In the genomic region with DNA sequence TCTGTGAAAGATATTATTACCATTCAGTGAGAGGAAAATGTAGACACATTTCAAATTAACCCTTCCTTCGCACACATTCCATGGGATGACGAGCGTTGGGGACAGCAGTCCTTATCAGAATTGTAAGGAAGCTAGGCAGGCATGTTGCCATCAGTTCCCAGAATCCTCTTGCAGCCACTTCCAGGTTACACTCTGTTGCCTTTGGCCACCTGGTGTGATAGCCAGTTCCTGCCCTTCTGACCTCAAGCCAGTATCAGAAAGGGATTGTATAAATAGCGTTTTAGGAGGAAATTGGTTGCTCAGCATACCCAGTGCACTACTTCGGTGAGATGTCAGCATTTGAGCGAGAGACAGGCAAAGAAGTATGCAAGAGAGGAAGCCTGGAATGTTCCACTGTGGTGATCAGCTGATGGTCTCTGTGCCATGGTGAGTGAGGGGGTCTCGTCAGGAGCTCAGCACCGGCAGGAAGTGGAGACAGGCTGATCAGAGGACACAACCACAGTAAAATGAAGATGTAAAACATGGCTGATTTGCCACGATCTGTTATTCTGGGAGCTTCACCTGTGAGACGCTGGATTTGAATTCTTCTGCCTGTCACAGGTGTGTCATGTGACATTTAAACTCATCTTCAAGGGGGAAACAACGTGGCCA, we compare ENCODE assay signal across 1 mouse cellular context.
TF ChIP-seq lines count a peak whose summit lies in the region.

No protein-coding gene starts in this region.

TF ChIP-seq in MEL, 35 proteins besides CTCF, POLR2A, EP300 and RAD21:
- TF ChIP-seq USF1 (IDR thresholded peaks at IDR 0.05; ENCODE audit: low read depth, low read length) (0 out of 2 replicates have a peak, but pooled peaks have one; percentile 30), ZMIZ1 (IDR thresholded peaks at IDR 0.05; ENCODE audit: low read depth, low read length) (no peak), HCFC1 (IDR thresholded peaks at IDR 0.05; ENCODE audit: low read depth, low read length) (no peak), MYB (IDR thresholded peaks at IDR 0.05; ENCODE audit: low read depth, low read length) (no peak), SIN3A (IDR thresholded peaks at IDR 0.05; ENCODE audit: low read length) (no peak)
